Mouse (Mus musculus): ENCODE data around the gene Zfyve21.

- TF ChIP-seq POLR2A (IDR thresholded peaks at IDR 0.05; ENCODE audit: borderline replicate concordance, insufficient read depth, low read length) = no peak
- no peak for TF ChIP-seq CTCF (IDR thresholded peaks at IDR 0.05; ENCODE audit: borderline replicate concordance, insufficient read depth, low read depth, low read length)
Observed at GRCm38 (mm10) chr12:111816528-111816927, 2.6 kb downstream of the Zfyve21 start.

All from cerebellum, adult 2 months (tissue).